Mouse (Mus musculus) E14TG2a.4 (cell line): Measurements from ENCODE around the gene Nckap5.

Source experiments
- CTCF ChIP-seq: conservative IDR thresholded peaks from 2 replicates; pipeline ENCODE4 v1.5.1; 2014; ENCODE audit warnings: low read length
- NANOG ChIP-seq: IDR thresholded peaks from 2 replicates; pipeline ENCODE4 v1.6.1; 2014; ENCODE audit warnings: borderline replicate concordance, low read length, mixed read lengths

DNA sequence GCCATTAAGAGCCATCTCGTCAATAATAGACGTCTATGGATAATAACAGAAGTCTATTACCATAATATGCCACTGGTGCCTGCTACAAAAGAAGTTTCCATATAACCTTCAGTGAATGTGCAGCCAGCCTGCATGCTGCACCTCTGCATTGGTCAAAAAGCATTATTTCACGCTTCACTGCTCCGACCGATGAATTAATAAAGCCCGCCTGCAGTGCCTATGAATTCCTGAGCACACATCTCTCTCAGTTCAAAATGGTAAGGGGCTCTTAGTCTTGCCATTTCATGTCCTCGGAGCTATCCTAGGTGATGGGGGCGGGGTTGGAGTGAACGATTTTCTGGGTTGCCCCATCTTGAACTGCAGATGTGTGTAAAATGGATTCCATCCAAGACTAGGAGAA lies 256.3 kb downstream of the Nckap5 start:
- TF ChIP-seq CTCF (no peak), NANOG (no peak)
